Comparison of ENCODE assay signal across 11 mouse cellular contexts in genomic region chr5:100266671-100267510, GRCm38 (mm10).
DNase-seq lines count a peak whose midpoint lies in the region; ATAC-seq and TF ChIP-seq lines count a peak whose summit lies in the region.
"Had no signal": no experiment of that assay in that cellular context is flagged by ENCODE, and none has a peak within 500 bp of the region (broad histone marks: within the 10 kb centered on the region; RNA-seq: fewer than 3 reads in every experiment).

No protein-coding gene starts in this region.

- no peak overlapping the region for H3K4me3 ChIP-seq in kidney, postnatal 0 days (replicated peaks; ENCODE audit: low read depth, low read length)
- no peak overlapping the region for H3K4me3 ChIP-seq in embryonic facial prominence, embryonic 10.5 days
- H3K4me3 ChIP-seq in limb, embryonic 15.5 days = no peak overlapping the region

- DNase-seq in kidney, postnatal 0 days (ENCODE audit: low spot score) = peak; percentile 23
- no peak for DNase-seq in kidney, adult 18-20 months
- no peak for DNase-seq in embryonic facial prominence, embryonic 10.5 days (ENCODE audit: low spot score)
- DNase-seq in frontal cortex, postnatal 25 days (ENCODE audit: low spot score in 2 of 2) = no peak
- no peak for DNase-seq in spleen, postnatal 14 days (ENCODE audit: low spot score in 2 of 2)
- DNase-seq: embryo, embryonic 11 days; lung, adult 2 months had no signal

- H3K27ac ChIP-seq in kidney, postnatal 0 days = no peak overlapping the region
- H3K27ac ChIP-seq in embryonic facial prominence, embryonic 10.5 days (replicated peaks) = peak overlapping the region; percentile 30
- H3K27ac ChIP-seq in limb, embryonic 15.5 days = peak overlapping the region; percentile 48; the same call in 1 of the 2 replicates

- no peak for TF ChIP-seq CTCF in kidney, postnatal 0 days (IDR thresholded peaks at IDR 0.05; ENCODE audit: low read depth)

- no peak overlapping the region for H3K4me2 ChIP-seq in kidney, postnatal 0 days (ENCODE audit: low read length)
- H3K4me2 ChIP-seq in limb, embryonic 15.5 days = no peak overlapping the region; the same call in 1 of the 2 replicates

- H3K4me1 ChIP-seq in kidney, postnatal 0 days (replicated peaks; ENCODE audit: insufficient read depth, low read length) = no peaks in the 10 kb centered on the region
- H3K4me1 ChIP-seq in embryonic facial prominence, embryonic 10.5 days = peaks cover 24% of the 10 kb centered on the region
- peaks cover 5% of the 10 kb centered on the region for H3K4me1 ChIP-seq in limb, embryonic 15.5 days

- no peaks in the 10 kb centered on the region for H3K27me3 ChIP-seq in kidney, postnatal 0 days (ENCODE audit: insufficient read depth, low read length)
- no peaks in the 10 kb centered on the region for H3K27me3 ChIP-seq in embryonic facial prominence, embryonic 10.5 days (replicated peaks; ENCODE audit: low read depth, poor library complexity, severe bottlenecking)
- no peaks in the 10 kb centered on the region for H3K27me3 ChIP-seq in limb, embryonic 15.5 days

- ATAC-seq in kidney, postnatal 0 days (replicated peaks; ENCODE audit: low FRiP score, low read depth) = no peak
- ATAC-seq in cerebellum, adult (ENCODE audit: insufficient number of reproducible peaks, low FRiP score, low TSS enrichment) = peak; percentile 74
- ATAC-seq in limb, embryonic 15.5 days (ENCODE audit: insufficient number of reproducible peaks, low FRiP score, low TSS enrichment, low read depth) = no peak
- ATAC-seq in inflammation-experienced regulatory T-cells, adult 6 months = no peak
- ATAC-seq: intestine, embryonic 16.5 days had no signal

- no peak overlapping the region for H3K9ac ChIP-seq in kidney, postnatal 0 days (ENCODE audit: low read depth, low read length)
- H3K9ac ChIP-seq in limb, embryonic 15.5 days = no peak overlapping the region

- H3K9me3 ChIP-seq in kidney, postnatal 0 days (replicated peaks; ENCODE audit: low read length) = no peaks in the 10 kb centered on the region
- no peaks in the 10 kb centered on the region for H3K9me3 ChIP-seq in embryonic facial prominence, embryonic 10.5 days
- no peaks in the 10 kb centered on the region for H3K9me3 ChIP-seq in limb, embryonic 15.5 days

- 45% methylated on average over 17 of the region's 17 CpGs for WGBS in kidney, postnatal 0 days
- 73% methylated on average over 17 of the region's 17 CpGs for WGBS in embryonic facial prominence, embryonic 10.5 days
- WGBS in limb, embryonic 15.5 days = 29% methylated on average over 17 of the region's 17 CpGs

- no peaks in the 10 kb centered on the region for H3K36me3 ChIP-seq in kidney, postnatal 0 days (ENCODE audit: insufficient read depth, low read length)
- H3K36me3 ChIP-seq in embryonic facial prominence, embryonic 10.5 days (replicated peaks) = no peaks in the 10 kb centered on the region
- H3K36me3 ChIP-seq in limb, embryonic 15.5 days = no peaks in the 10 kb centered on the region
